Mouse (Mus musculus) kidney, adult 2 months (tissue): ENCODE measurements around the gene Rnf2. TPM values are rescaled to one million over a fixed set of nuclear protein-coding genes. Genes with fewer than 3 reads are reported as not detected.

Experiments
- DNase-seq: peaks from one replicate; pipeline ENCODE4 v3.0.0; 2021
- H3K27ac ChIP-seq: fragments of 200-500 bp; 2 replicates; pipeline ENCODE4 v1.5.1; 2012; ENCODE audit warnings: low read depth, low read length, control low read depth, inconsistent platforms; ENCODE audit not compliant: insufficient read depth
- H3K27me3 ChIP-seq: fragments of 200-500 bp; replicated peaks from 2 replicates; pipeline ENCODE4 v1.6.1; 2012; ENCODE audit warnings: mild to moderate bottlenecking, moderate library complexity, low read length, inconsistent platforms; ENCODE audit not compliant: control insufficient read depth, insufficient read depth
- H3K36me3 ChIP-seq: fragments of 200-500 bp; 2 replicates; pipeline ENCODE4 v1.6.1; 2012; ENCODE audit warnings: mild to moderate bottlenecking, moderate library complexity, low read length, inconsistent platforms; ENCODE audit not compliant: control insufficient read depth, insufficient read depth
- H3K4me1 ChIP-seq: fragments of 200-500 bp; 2 replicates; pipeline ENCODE4 v1.6.1; 2011; ENCODE audit warnings: low read length; ENCODE audit not compliant: control insufficient read depth, insufficient read depth
- H3K4me3 ChIP-seq: fragments of 200-500 bp; 2 replicates; pipeline ENCODE4 v1.5.1; 2011; ENCODE audit warnings: mild to moderate bottlenecking, low read depth, low read length, control low read depth; ENCODE audit not compliant: insufficient read depth
- CTCF ChIP-seq: fragments of 200-500 bp; conservative IDR thresholded peaks from 2 replicates; pipeline ENCODE4 v1.5.1; 2011; ENCODE audit warnings: low read depth, mild to moderate bottlenecking, control low read depth, low read length, moderate library complexity, mixed read lengths; ENCODE audit not compliant: insufficient read depth, insufficient read length
- POLR2A ChIP-seq: fragments of 200-500 bp; IDR thresholded peaks from one replicate; pipeline ENCODE4 v1.6.1; 2011; ENCODE audit warnings: low read depth, low read length, control low read depth
- whole genome bisulfite sequencing: fragments of 180-500 bp; shearing (Covaris S2); methylation state at CpG from one replicate; pipeline ENCODE4 v1.1.7; 2018; 5-methylcytosine and 5-hydroxymethylcytosine counted together
- polyA plus RNA-seq: library from polyadenylated mRNA; depleted of rRNA; stranded (reverse); fragments of >200 nt; gene quantifications from 2 replicates; pipeline ENCODE4 v1.2.3, GENCODE M21; 2012

Gene Rnf2
- polyA plus RNA-seq, 1 experiment: 16.4 TPM

DNA sequence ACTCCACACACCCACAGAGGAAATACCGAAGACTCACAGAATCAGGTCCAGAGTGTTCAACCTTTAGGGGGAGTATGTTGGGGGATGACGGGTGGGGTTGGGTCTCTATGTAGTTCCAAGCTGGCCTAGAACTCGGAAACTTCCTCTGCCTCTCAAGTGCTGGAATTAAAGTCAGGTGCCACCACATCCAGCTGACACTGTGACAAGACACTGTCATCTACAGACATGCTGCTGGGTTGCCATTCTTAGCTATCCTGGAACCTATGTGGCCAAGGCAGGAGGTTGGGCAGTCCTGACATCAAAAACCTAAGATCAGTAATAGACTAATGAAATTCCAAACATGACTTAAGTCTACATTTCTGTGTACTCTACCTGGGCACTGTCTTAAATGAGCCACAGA is 2.4 kb downstream of the Rnf2 start:
- TF ChIP-seq CTCF (no peak), POLR2A (no peak)
- 81% methylated on average over 3 of the region's 3 CpGs for WGBS

DNA sequence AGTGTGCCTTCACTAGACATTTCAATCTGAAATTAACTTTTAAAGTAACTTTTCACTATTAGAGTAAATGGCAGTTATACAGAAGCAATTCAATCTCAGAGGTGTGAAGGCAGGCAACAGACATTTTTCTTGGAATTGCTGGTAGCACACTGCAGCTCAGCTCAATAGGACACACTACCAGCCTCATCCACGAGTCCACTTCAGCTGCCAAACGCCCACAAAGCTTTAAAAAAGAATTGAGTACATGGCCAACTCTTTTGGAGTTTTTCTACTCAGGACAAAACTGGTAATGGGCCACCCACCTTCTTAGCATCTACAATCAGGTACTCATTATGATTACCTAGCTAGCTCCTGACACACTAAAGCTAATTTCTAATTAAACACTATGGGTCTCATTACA is 2.8 kb downstream of the Rnf2 start:
- H3K4me1 ChIP-seq: peaks cover 17% of the 10 kb centered on the region
- TF ChIP-seq CTCF (no peak), POLR2A (no peak)
- no peak overlapping the region for H3K4me3 ChIP-seq
- WGBS: 46% methylated on average over 2 of the region's 2 CpGs
- DNase-seq: no peak
- H3K27me3 ChIP-seq: no peaks in the 10 kb centered on the region
- H3K36me3 ChIP-seq: no peaks in the 10 kb centered on the region
- no peak overlapping the region for H3K27ac ChIP-seq

More for the DNA sequence above, 2.4 kb downstream of the Rnf2 start:
- Histone ChIP-seq H3K4me3 (no peak overlapping the region), H3K27ac (no peak overlapping the region), H3K27me3 (no peaks in the 10 kb centered on the region), H3K4me1 (peaks cover 17% of the 10 kb centered on the region), H3K36me3 (no peaks in the 10 kb centered on the region)
- DNase-seq: no peak

GRCm38 (mm10) chr1:151497028-151497427 is 3.7 kb downstream of the Rnf2 start:
- H3K4me1 ChIP-seq: peaks cover 17% of the 10 kb centered on the region
- H3K27ac ChIP-seq: no peak overlapping the region
- H3K36me3 ChIP-seq: no peaks in the 10 kb centered on the region
- H3K4me3 ChIP-seq: no peak overlapping the region
- TF ChIP-seq CTCF (peak; percentile 55), POLR2A (no peak)
- DNase-seq: peak; percentile 42
- 89% methylated on average over 8 of the region's 8 CpGs for WGBS
- no peaks in the 10 kb centered on the region for H3K27me3 ChIP-seq

DNA sequence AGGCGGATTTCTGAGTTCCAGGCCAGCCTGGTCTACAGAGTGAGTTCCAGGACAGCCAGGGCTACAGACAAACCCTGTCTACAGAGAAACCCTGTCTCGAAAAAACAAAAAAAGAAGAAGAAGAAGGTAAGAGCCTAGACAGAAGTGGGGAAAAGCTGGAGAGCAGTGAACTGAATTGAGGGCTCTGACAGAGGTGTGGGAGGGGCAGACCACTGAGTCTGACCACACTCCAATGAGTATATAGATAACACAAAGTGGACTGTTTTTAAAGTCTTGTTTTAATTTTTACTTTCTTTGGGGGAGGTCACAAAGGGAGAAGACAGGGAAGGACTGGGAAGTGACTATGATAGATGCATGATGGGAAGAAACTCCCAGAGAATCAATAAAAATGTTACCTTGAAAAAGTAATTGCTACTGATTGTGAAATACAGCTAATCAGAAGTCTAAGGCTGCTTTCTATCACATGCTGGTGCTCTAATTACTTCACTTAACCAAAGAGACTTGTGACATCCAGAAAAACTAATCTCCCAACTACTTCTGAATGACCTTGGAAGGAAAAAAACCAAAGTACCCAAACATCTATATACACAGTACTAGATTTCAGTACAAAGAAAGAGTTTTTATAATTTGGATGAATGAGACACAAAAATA is 5.0 kb downstream of the Rnf2 start:
- TF ChIP-seq POLR2A (no peak), CTCF (no peak)
- Histone ChIP-seq H3K36me3 (no peaks in the 10 kb centered on the region), H3K4me3 (no peak overlapping the region), H3K4me1 (peaks cover 17% of the 10 kb centered on the region), H3K27ac (no peak overlapping the region), H3K27me3 (no peaks in the 10 kb centered on the region)
- DNase-seq: no peak
- 92% methylated on average over 2 of the region's 2 CpGs for WGBS

- Histone ChIP-seq H3K27ac (no peak overlapping the region), H3K4me3 (no peak overlapping the region), H3K27me3 (no peaks in the 10 kb centered on the region), H3K36me3 (no peaks in the 10 kb centered on the region), H3K4me1 (peaks cover 17% of the 10 kb centered on the region)
- TF ChIP-seq CTCF (no peak), POLR2A (no peak)
- 26% methylated on average over 6 of the region's 6 CpGs for WGBS
- DNase-seq: peak; percentile 19
These were observed 6.0 kb downstream of the Rnf2 start for GRCm38 (mm10) chr1:151494711-151495110.

DNA sequence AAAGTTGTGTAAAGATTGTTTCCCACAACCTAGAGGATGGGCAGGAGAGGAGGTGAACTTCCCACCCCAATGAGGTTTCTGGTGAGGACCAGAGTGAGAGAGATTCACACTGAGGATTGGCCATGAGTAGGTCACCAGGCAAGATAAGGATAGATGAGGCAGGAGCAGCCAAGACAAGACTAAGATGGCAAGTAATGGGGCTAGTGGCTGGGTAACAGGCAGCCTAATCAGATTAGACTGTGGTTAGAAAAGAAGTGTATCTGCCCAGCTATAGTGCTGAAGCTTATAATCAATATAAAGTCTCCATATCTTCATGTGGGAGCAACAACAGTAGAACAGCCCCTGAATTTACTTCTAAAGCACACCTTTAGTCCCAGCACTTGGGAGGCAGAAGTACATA is 6.9 kb downstream of the Rnf2 start:
- Histone ChIP-seq H3K4me3 (no peak overlapping the region), H3K36me3 (no peaks in the 10 kb centered on the region), H3K27me3 (no peaks in the 10 kb centered on the region), H3K27ac (no peak overlapping the region), H3K4me1 (peaks cover 15% of the 10 kb centered on the region)
- TF ChIP-seq CTCF (no peak), POLR2A (no peak)
- DNase-seq: no peak

- TF ChIP-seq CTCF: no peak
- TF ChIP-seq POLR2A: no peak
- H3K4me1 ChIP-seq: peaks cover 8% of the 10 kb centered on the region
- no peak overlapping the region for H3K27ac ChIP-seq
- DNase-seq: peak; percentile 19
- H3K36me3 ChIP-seq: no peaks in the 10 kb centered on the region
- WGBS: 15% methylated on average over 1 of the region's 1 CpGs
- no peaks in the 10 kb centered on the region for H3K27me3 ChIP-seq
- no peak overlapping the region for H3K4me3 ChIP-seq
These were observed 8.3 kb downstream of the Rnf2 start for GRCm38 (mm10) chr1:151492419-151492818.

- Histone ChIP-seq H3K36me3 (no peaks in the 10 kb centered on the region), H3K4me1 (peaks cover 3% of the 10 kb centered on the region; the same call in 1 of the 2 replicates), H3K27ac (no peak overlapping the region), H3K27me3 (no peaks in the 10 kb centered on the region), H3K4me3 (no peak overlapping the region)
- TF ChIP-seq POLR2A: no peak
- no peak for TF ChIP-seq CTCF
- WGBS: 72% methylated on average over 6 of the region's 6 CpGs
- DNase-seq: no peak
These were observed 10.9 kb downstream of the Rnf2 start for GRCm38 (mm10) chr1:151489806-151490205.
